Mouse (Mus musculus): ENCODE measurements around the gene Tac2.
A peak's percentile ranks its signal among the peaks of the same experiment; 100 is the strongest.

The Tac2 gene

DNA sequence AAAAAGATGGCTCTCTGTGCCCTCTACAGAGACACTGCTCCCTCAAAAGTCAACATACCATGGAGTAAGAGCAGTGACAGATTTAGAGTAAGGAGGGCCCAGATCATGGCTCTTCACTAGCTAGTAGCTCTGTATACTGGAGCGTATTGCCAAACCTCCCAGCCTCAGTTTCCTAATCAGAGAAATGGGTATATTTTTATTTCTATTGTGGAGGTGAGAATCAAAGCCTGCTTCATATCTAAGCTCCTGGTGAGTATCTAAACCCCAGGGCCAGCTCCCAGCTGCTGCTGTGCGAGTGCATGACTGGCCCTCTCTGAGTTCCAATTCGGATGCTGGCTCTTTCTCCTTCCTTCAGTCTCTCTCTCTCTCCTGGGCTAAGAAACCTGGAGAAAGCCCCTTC is at the start of gene Tac2:
Gene Tac2 (plus strand): TSS at position 301 of the 400 bp plus-strand sequence.
- DNase-seq: no peak

DNA sequence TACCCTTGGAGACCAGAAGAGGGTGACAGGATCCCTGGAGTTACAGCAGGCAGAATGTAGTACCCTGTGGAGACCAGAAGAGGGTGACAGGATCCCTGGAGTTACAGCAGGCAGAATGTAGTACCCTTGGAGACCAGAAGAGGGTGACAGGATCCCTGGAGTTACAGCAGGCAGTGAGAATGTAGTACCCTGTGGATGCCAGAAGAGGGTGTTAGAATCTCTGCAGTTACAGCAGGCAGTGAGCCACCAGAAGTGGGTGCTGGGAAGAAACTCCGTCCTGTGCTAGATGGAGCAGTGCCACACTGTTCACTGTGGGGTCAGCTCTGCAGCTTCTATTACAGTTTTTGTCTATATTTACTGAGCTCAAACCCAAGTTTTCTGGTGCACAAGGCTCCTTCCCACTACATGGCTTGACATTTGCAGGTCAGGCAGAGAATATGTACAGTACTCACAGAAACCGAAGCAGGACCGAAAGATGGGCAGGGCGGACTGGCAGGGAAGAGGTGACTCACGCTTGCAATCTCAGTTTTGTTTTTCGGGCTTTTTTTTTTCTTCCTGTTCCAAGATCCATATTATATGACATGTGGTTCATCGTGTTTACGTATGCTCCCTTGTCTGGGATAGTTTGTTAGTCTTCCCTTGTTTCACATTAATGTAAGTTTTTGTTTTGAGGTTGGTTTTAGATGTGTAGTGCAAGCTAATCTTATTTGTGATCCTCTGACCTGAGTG is 49.3 kb upstream of the Tac2 start:
- DNase-seq: peak; percentile 87

DNA sequence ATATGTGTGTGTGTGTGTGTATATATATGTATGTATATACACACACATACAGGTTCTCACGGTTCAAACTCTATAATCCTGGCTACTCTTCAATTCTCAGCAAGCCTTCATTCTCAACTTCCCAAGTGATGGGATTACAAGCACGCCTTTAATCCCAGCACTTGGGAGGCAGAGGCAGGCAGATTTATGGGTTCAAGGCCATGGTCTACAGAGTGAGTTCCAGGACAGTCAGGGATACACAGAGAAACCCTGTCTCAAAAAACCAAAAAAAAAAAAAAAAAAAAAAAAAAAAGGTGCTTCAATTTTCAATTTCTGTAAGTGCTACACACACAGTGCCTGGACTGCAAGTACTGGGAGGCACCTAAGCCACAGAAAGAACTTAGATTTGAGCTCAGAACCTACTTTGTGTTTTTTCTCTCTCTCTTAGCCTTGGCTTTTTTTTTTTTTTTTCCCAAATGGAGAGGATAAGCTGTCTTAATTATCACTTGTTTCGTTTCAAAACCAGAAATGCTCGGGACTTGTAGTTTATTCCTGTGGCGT is 48.3 kb upstream of the Tac2 start:
- no peak for DNase-seq

DNA sequence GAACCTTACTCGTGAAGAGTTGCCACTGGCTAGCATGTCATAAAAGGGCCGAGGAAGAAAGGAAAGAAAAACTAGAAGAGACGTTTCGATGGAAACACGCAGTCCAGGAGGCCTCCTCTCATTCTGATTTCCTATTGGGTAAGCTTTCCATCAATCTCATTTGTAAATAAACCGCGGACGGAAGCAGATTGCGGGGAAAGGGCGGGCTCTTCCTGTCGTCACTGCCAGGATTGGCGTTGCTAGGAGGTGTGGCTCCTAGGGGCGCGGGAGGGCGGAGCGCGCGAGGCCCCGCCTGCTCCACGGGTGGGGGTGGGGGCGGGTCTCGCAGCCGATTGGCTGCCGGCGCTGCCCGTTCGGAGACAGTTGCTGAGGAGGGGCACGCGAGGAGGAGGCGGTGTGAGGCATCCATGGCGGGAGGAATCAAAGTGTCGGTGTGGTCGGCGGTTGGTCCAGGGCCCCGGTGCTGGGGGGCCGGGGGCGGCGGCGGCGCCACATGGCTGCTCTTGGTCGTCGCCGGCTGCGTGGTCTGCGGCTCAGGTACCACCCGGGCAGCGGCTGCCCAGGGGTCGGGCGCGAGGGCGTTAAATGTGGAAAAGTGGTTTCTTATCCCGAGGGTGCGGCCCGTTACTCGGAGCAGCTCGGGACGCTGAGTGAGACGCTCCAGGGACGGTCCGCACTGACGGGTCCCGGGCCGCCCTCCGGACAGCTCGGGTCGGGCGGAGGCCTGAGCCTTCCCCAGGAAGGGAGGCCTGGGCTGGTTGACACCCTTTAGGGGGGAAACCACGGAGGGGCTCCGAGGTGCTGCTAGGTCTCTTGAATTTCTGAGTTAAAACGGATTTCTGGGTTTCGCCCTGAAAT is 47.4 kb upstream of the Tac2 start:
- DNase-seq: peak; percentile 90

DNA sequence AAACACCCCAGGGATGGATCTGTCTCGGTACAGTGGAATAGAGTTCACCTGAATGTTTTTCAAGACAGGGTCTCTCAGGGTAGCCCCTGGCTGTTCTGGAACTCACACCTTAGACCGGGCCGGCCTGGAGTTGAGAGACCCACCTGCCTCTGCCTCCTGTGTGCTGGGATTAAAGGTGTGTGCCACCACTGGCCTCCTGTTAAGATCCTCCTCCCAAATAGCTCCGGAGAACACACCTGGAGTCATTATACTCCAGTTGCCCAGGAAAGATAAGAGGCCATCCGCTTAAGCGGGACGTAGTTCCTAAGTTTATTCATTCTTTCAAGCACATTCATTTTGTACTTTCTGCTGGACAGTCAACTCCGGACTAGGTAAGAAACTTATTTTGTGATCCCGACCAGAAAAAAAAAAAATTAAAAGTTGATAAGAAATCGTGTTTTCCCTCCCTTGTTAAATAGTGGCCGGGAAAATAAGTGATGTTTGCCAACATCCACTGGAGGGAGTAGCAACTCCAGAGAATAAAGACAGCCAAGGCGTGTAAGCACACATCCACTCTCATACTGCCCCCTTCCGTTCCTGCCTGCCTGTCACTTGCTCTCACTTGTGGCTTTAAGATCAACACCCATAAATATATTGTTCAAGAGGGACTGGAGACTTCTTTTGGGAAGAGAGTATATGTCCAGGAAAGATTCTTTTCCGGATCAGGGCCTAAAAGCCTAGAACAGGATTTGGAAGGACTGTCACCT is 46.5 kb upstream of the Tac2 start:
- no peak for DNase-seq

DNA sequence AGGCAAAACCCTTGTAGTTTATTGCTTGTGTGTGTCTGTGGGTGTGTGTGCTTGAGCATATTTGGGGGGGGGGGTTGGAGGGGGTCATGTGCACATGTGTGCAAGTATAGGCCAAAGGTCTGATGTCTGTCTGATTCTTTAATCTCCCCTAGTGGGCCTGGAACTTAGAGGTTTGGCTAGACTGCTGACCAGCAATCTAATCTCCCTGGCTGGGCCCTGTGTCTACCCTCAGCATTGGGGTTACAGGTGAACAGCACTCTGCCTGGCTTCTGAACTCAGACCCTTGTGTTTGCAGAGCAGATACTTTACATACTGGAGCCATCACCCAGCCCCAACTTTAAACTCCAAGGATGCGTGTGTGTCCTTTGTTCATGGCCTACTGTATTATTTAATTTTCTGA is 45.1 kb upstream of the Tac2 start:
- no peak for DNase-seq

DNA sequence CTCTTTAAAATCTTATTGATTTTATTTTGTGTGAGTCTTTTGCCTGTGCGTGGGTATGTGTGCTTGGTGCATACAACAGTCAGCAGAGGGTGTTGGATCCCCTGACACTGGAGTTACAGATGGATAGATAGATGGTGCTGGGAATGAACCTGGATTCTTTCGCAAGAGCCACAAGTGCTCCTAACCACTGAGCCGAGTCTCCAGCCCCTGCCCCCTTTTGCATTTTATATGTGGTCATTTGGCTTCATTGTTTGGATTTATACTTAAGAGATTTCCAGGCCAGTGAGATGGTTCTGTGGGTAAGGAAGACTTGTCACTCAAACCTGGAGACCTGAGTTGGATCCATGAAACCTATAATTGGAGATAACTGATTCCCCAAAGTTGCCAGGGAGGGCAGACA is 44.4 kb upstream of the Tac2 start:
- no peak for DNase-seq

DNA sequence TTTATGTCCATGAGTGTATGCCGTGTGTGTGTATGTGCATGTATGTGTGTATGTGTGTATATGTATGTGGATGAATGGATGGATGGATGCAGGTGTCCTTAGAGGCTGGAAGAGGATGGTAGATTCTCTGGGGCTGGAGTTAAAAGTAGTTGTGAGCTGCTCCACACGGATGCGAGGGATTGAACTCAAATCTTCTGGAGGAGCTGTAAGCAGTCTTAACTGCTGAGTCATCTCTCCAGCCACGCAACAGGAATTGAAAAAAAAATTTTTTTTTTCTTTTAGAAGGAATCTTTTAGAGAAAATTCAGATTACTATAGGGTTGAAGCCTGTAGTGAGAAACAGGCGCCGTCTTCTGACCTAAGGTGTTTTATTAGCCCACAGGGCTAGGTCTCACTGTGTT is 41.4 kb upstream of the Tac2 start:
- no peak for DNase-seq

DNA sequence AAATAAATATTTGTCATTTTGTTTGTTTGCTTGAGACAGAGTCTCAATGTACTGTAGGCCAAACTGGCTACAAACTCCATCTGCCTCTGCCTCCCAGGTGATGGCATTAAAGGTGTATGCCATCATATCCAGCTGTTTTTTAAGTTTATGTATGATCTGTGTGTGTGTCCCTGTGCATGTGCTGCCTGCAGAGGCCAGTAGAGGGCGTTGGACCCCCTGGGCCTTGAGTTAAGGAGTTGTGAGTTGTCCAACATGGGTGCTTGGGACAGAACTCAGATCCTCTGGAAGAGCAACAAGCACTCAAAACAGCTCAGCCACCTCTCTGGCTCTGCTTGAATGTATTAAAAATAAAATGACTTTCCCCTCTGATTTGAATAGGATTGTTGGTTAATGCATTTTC is 33.2 kb upstream of the Tac2 start:
- no peak for DNase-seq

DNA sequence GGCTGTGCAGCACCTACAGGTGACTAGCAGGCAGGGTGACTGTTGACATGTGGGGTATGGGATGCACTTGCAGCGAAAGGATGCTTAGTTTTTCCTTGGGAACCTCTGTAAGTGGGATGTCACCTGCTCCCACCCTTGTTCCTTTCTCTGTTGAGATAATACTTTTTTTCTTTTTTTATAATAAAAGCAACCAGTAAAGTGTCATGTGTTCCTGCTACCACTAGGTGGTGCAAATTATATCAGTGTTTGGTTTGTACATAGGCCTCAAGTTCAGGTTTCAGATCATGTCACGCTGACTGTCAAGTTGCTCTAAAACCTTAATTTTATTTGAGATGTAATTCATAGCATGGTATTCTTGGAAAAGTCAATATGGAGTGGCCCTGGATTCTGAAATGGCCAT is 29.6 kb upstream of the Tac2 start:
- no peak for DNase-seq

DNA sequence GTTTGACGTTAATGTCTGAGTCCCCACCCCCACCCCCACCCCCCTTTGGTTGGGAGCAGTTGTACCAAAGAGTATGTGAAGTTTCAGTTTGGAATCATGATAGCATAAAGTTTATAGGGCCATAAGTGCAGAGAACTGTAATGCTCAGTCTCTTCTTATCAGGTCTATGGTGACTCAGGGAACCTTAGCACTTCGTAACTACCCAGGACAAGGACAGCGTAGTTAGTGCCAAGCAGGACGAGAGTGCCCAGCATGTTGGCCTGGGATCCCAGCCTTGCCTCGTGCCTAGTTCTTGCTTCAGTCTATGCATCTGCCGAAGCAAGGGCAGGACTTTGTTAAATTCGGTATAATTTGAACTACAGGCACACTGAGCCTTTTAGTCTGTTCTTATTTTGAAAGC is 28.5 kb upstream of the Tac2 start:
- no peak for DNase-seq

DNA sequence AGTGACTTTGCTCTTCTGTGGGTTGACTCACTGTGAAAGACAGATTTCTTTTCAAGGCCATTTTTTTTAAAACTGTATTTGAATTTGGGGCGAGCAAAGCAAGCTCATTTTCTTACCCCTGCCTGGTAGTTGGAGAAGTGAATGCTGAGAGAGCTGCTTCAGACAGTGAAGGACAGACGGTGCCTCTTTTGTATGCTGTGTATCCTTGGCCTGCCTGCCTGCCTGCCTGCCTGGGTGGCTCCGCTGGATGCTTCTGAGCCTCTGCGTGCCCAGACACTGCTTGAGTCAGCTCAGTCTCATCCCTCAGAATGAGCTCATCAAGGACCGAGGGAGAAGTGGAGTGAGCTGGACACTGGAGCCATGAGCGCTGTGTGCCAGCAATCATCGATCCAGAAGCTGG is 25.3 kb upstream of the Tac2 start:
- DNase-seq: no peak

DNA sequence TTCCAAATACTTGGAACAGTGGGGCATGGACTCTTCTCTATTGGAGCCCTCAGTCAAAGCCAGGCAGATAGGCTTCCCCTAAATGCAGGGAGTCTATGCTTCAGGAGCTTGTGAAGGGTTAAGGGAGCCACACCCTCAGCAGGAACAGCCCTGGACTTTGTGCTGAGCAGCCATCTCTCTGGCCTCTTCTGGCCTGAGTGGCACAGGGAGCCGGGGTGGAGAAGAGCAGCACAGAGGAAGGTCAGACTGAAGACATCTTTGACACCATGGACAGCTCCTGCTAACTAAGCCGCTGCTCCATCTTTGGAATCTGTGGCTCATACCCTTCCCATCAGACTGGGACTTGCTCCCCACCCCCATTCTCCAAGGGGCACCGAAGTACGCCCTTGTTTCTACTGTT is 21.0 kb upstream of the Tac2 start:
- DNase-seq: no peak

DNA sequence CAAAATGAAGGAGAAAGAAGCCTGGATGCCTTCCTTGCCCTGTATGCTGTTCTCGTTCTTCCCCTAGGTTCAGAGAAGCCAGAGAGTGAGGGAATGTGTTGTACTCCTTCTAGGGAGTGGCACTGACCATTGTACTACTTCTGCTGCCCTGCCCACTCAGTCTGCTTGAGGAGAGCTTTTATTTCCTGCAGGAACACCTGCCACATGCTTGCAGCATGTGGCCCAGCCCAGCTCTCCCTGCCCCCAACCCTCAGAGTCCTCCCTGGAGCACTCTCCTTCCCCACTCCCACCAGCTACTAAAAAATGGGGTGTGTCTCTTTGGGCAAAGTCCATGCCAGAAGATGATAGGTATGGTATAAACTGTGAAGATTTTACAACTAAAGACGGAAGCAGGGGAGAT is 20.0 kb upstream of the Tac2 start:
- DNase-seq: no peak

DNA sequence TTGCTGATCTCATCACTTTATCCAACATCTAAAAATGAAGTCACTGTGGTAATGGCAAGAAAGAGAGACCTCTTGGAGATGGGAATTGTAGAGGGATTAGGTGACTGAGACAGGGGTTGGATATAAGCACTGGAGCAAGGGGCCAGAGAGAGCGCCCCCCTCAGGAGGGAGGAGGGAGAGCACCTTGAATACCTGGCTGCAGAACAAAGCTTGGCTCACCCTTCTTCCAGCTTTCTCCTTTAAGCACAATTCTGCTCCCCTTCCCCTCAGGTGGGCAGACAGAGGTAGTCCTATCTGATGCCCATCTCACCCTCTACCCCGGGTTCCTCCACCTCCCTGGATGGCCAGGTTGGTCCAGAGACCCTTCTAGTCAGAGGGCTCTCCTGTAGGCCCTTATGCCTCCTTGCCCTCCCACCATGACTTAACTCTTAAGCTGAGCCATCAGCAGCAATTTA is 19.5 kb upstream of the Tac2 start, which contains the start of gene Myo1a:
Gene Myo1a (plus strand): TSS at position 405 of the 455 bp plus-strand sequence.
- DNase-seq: no peak

DNA sequence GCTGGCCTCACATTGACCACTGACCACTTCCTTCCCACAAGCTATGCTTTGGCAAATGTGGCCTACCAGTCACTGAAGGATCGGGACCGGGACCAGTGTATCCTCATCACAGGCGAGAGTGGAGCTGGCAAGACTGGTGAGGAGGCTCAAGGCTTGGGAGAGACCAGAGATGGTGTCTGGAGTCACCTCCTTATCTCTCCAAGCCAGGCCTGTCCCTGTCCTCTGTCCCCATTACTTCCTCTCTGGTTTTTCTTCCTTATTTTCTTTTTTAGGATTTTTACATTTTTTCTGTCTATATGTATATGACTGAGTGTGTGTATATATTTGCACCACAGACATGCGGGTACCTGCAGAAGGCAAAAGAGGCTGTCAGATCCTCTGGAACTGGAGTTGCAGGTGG is 18.5 kb upstream of the Tac2 start:
- DNase-seq: no peak

DNA sequence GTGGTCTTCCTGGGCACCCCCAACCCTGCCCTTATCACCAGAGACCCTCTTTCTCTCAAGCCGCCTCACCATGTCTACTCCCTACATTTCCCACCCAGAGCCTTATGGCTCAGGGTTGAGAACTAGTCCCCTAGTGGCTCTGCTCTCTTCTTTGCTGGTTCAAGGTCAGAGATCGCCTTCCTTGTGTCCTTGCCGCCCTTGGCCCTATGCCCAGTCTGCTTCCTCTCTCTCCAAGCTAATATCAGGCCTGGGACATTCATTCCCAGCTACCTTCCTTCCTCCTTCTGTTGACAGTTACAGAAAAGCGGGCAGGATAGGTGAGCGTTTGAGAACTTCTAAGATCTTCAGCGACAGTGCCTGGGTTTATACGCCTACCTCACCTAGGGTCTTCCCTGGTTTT is 16.6 kb upstream of the Tac2 start:
- no peak for DNase-seq

DNA sequence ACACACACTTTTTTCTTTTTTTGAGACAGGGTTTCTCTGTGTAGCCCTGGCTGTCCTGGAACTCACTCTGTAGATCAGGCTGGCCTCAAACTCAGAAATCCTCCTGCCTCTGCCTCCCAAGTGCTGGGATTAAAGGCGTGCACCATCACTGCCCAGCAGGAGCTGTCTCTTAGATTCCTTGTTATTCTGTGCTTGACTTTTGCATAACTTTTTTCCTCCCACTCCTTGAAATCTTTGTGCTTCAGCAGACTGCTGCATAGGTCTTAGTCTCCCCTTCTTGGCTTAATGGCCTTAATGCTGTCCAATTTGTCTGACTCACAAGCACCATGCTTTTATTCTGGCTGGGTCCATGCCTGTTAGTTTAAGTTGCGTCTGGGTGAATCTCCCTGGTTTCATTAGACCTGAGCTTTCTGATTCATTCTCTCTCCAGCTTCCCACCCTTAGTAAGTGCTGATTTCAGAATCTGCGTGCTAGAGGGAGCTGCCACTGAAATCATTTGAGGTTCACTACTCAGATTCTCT is 15.4 kb upstream of the Tac2 start:
- no peak for DNase-seq

DNA sequence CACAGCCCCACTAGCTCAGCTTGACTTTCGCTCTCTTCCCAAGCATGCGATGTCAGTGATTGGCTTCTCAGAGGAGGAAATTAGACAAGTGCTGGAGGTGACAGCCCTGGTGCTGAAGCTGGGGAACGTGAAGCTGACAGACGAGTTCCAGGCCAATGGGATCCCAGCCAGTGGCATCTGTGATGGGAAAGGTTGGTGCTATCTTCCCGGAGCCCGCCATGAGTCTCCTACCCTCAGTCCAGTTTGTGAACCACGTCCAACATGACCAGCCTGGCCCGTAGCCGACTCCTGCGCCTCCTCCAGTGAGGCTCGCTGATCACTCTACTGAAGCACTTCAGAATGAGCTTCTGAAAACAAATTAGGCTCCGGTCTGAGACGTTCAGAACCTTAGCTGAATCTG is 13.9 kb upstream of the Tac2 start:
- DNase-seq: no peak

DNA sequence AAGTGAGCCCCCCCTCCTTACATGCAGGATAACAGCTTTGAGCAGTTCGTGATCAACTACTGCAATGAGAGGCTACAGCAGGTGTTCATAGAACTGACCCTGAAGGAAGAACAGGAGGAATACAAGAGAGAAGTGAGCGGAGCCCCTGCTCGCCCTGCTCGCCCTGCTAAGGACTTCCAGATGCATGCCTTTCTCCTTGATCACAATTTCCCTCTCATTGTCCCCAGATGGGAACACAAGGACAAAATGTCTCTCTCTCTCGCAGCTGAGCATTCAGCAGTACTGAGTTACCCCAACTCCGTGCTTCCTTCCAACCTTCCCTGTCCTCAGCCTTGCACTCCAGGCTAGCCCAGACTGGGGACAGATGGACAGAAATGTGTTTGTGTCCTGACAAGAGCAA is 11.5 kb upstream of the Tac2 start:
- DNase-seq: no peak

DNA sequence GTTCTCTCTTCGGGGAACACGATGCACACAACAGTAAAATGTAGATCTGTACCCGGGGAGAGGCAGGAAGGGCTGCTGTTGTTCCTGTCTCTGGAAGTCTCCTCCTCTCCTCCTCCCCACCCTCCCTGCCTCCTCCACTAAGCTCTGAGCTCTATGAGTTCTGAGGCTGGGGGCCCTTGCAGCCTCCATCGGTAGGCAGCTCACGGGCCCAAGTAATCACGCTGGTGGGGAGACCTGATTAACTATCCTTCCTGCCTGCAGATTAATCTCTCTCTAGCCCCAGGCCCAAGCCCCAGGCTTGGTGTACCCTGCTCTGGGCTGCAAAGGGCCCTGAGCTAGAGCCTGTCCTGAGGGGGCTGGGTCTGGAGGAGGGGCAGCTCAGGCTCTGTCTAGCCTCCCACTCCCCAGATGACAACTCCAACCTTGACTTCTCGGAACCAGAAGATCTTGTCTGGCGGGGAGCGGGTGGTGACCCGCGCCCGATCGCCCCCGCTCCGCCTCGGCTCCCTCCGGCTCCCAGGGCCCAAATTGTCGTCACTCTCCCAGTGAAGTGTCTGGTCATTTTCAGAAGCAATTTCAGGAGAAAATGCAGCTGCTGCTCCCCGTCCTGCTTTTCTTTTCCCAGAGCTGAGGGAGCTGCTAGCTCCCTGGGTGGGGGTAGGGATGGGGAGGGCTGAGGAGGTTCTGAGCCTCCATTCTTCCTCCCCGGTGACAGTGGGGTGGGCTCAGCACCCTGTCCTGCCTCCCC is 2.4 kb upstream of the Tac2 start:
- DNase-seq: no peak

DNA sequence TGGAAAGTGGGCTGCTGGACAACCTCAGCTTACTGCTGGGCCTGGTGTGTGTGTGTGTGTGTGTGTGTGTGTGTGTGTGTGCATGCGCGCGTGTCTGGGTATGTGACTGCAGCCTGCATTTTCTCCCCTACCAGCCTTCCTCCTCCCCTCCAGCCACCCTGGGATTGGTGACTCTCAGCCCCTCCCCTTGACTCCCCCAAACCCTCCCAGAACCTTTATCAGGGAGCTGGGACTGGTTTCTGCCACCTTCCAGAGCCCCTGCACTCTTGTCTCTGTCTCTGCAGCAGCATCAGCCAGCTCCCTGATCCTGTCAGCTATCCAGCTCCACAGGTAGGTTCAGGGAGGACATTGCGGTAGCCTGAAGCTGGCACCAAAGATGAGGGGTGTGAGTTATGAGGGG is 858 bp downstream of the Tac2 start:
- no peak for DNase-seq
